ENCODE assay signal across 12 mouse cellular contexts in the genomic region with DNA sequence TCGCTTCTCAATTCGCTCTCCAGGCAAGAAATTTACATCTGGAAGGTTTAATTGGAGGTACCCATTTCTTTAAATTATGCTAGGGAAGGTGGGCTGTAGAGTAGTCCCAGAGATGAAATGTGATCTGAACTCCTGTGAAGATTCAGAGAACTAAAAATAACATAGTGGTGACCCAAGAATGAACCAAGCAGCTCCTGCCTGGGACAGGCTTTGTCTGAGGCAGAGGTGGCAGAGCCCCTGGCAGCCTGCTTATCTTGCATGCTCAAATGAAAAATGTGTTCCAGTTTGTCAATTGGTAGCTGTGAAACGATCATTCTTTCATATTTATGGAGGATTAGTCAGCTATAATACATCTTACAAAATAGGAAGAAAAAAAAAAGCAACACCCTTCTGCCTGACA.
A peak's percentile ranks its signal among the peaks of the same experiment; 100 is the strongest.
DNase-seq lines count a peak whose midpoint lies in the region; ATAC-seq lines count a peak whose summit lies in the region.
"Had no signal": no experiment of that assay in that cellular context is flagged by ENCODE, and none has a peak within 500 bp of the region (broad histone marks: within the 10 kb centered on the region; RNA-seq: fewer than 3 reads in every experiment).

No protein-coding gene starts in this region.

- H3K27me3 ChIP-seq in embryonic facial prominence, embryonic 11.5 days (ENCODE audit: control insufficient read depth, insufficient read depth, low read length): no peaks in the 10 kb centered on the region
- H3K27me3 ChIP-seq in embryonic facial prominence, embryonic 10.5 days (replicated peaks; ENCODE audit: low read depth, poor library complexity, severe bottlenecking): no peaks in the 10 kb centered on the region
- H3K27me3 ChIP-seq in kidney, embryonic 14.5 days (ENCODE audit: control insufficient read depth, insufficient read depth, low read length): no peaks in the 10 kb centered on the region

- H3K27ac ChIP-seq in embryonic facial prominence, embryonic 11.5 days (replicated peaks; ENCODE audit: low read depth, low read length): no peak overlapping the region
- no peak overlapping the region for H3K27ac ChIP-seq in embryonic facial prominence, embryonic 10.5 days (replicated peaks)
- H3K27ac ChIP-seq in kidney, embryonic 14.5 days (ENCODE audit: low read depth, low read length): no peak overlapping the region
- H3K27ac ChIP-seq: forebrain, embryonic 10.5 days had no signal

- H3K36me3 ChIP-seq in embryonic facial prominence, embryonic 11.5 days (replicated peaks; ENCODE audit: control insufficient read depth, insufficient read depth, low read depth, low read length): no peaks in the 10 kb centered on the region
- no peaks in the 10 kb centered on the region for H3K36me3 ChIP-seq in embryonic facial prominence, embryonic 10.5 days (replicated peaks)
- no peaks in the 10 kb centered on the region for H3K36me3 ChIP-seq in kidney, embryonic 14.5 days (ENCODE audit: control insufficient read depth, insufficient read depth, low read length)
- H3K36me3 ChIP-seq: forebrain, embryonic 10.5 days had no signal

- no peak for ATAC-seq in embryonic facial prominence, embryonic 11.5 days (replicated peaks; ENCODE audit: insufficient number of reproducible peaks, low FRiP score, low TSS enrichment, low read depth)
- ATAC-seq in megakaryocyte progenitor cell, adult 5-6 weeks (replicated peaks; ENCODE audit: poor library complexity): peak; percentile 29; the same call in 1 of the 2 replicates
- no peak; the same call in 1 of the 2 replicates for ATAC-seq in kidney, embryonic 14.5 days (ENCODE audit: low FRiP score, low TSS enrichment)

- WGBS in embryonic facial prominence, embryonic 11.5 days: 27% methylated on average over 3 of the region's 3 CpGs
- 50% methylated on average over 3 of the region's 3 CpGs for WGBS in embryonic facial prominence, embryonic 10.5 days
- WGBS in kidney, embryonic 14.5 days: 13% methylated on average over 3 of the region's 3 CpGs

- no peaks in the 10 kb centered on the region for H3K4me1 ChIP-seq in embryonic facial prominence, embryonic 11.5 days (ENCODE audit: control insufficient read depth, insufficient read depth, low read length)
- peaks cover 28% of the 10 kb centered on the region for H3K4me1 ChIP-seq in embryonic facial prominence, embryonic 10.5 days
- H3K4me1 ChIP-seq in kidney, embryonic 14.5 days (ENCODE audit: control insufficient read depth, insufficient read depth, low read length): peaks cover 6% of the 10 kb centered on the region

- DNase-seq in embryonic facial prominence, embryonic 11.5 days (ENCODE audit: low spot score): peak; percentile 39
- no peak for DNase-seq in embryonic facial prominence, embryonic 10.5 days (ENCODE audit: low spot score)
- DNase-seq in adrenal gland, postnatal 14 days: peak; percentile 32
- DNase-seq in heart, adult 9 months (ENCODE audit: low spot score in 2 of 2): peak; percentile 6 to 18
- DNase-seq in gastrocnemius, postnatal 10 days: no peak
- no peak for DNase-seq in cerebellum, postnatal 10 days
- DNase-seq: cerebellum, postnatal 14 days; retina, postnatal 1 day; thymus, postnatal 4 days had no signal

- H3K9ac ChIP-seq in embryonic facial prominence, embryonic 11.5 days (replicated peaks; ENCODE audit: low read length): no peak overlapping the region
- H3K9ac ChIP-seq in kidney, embryonic 14.5 days (ENCODE audit: low read depth, low read length): no peak overlapping the region

- no peak overlapping the region for H3K4me3 ChIP-seq in embryonic facial prominence, embryonic 11.5 days (ENCODE audit: low read depth, low read length)
- H3K4me3 ChIP-seq in embryonic facial prominence, embryonic 10.5 days: no peak overlapping the region
- H3K4me3 ChIP-seq in kidney, embryonic 14.5 days (ENCODE audit: low read length): no peak overlapping the region
- H3K4me3 ChIP-seq: forebrain, embryonic 10.5 days had no signal

- no peaks in the 10 kb centered on the region for H3K9me3 ChIP-seq in embryonic facial prominence, embryonic 11.5 days (replicated peaks; ENCODE audit: control insufficient read depth, low read length)
- no peaks in the 10 kb centered on the region for H3K9me3 ChIP-seq in embryonic facial prominence, embryonic 10.5 days
- no peaks in the 10 kb centered on the region for H3K9me3 ChIP-seq in kidney, embryonic 14.5 days (ENCODE audit: control insufficient read depth, low read length)
- H3K9me3 ChIP-seq: forebrain, embryonic 10.5 days had no signal

- H3K4me2 ChIP-seq in embryonic facial prominence, embryonic 11.5 days (ENCODE audit: low read depth, low read length): no peak overlapping the region
- no peak overlapping the region for H3K4me2 ChIP-seq in kidney, embryonic 14.5 days (replicated peaks; ENCODE audit: low read depth, low read length)

Comparison
In these comparisons a context has a peak if more than half of its experiments do, and no peak if none do; other contexts are left out.
1. DNase-seq: peak in embryonic facial prominence, embryonic 11.5 days (single experiment), adrenal gland, postnatal 14 days (single experiment) and heart, adult 9 months (2 of 2); none in embryonic facial prominence, embryonic 10.5 days (single experiment), gastrocnemius, postnatal 10 days (single experiment) and cerebellum, postnatal 10 days (0 of 2).